Mouse (Mus musculus) thymus, postnatal 36 days (tissue): ENCODE measurements around the gene Zmym6.
"Not testable (repeated sequence)": the region's sequence is repeated elsewhere in the genome, so short reads cannot be mapped to it uniquely, and the experiment has no call there.

Experiments
- DNase-seq, 2 experiments: peaks; one replicate each; pipeline ENCODE4 v3.0.0; 2022; ENCODE audit warnings: mixed read lengths in 2 of 2

Gene Zmym6

DNA sequence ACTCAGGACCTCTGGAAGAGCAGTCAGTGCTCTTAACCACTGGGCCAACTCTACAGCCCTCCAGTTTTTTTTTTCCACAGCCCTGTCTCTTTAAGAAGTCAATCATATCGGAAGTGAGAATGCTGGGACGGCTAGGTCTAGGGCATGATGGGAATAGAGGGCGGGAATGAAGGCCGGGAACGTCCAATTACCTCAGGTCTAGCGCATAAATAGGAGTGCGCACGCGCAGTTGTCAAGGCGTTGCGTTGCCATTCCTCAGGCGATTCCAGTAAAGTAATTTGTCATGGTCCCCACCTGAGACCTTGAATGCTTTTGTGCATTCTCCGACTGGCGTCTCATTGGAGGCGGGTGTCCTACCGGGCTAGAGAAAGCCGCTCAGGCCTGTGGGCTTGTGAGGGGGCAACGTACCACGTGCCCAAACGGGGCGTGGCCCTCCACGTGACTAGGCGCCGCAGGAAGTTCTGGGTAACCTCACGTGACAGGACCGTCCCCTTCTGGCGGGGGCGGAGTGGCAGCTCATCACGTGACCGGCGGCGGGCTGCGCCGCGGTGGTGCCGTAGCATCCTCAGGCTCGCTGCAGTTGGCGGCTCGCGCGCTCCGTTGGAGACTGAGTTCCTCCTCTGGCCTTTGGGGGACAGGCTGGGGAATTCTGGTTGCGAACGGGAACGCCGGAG is at the start of gene Zmym6:
TSS of gene Zmym6 (plus strand) at position 509 of the 674 bp plus-strand sequence.
- DNase-seq, result peak; percentile 91 to 95

DNA sequence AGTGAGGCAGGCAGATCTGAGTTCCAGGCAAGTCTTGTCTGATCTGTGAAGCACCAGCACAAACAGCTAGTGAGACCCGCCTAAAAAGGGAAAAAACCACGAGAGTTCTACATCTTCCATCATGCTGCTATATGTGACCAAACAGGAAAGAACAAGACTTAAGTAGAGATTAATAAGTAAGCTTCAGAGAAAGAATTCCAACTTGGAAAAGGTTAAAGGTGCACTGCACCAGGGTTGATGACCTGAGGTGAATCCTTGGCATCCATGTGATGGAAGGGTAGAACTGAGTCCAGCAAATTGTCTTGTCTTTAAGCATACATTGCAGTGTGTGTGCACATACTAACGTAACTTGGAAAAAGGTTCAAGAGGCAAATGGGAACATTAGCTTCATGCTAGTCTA is 40.0 kb upstream of the Zmym6 start:
- no peak for DNase-seq

DNA sequence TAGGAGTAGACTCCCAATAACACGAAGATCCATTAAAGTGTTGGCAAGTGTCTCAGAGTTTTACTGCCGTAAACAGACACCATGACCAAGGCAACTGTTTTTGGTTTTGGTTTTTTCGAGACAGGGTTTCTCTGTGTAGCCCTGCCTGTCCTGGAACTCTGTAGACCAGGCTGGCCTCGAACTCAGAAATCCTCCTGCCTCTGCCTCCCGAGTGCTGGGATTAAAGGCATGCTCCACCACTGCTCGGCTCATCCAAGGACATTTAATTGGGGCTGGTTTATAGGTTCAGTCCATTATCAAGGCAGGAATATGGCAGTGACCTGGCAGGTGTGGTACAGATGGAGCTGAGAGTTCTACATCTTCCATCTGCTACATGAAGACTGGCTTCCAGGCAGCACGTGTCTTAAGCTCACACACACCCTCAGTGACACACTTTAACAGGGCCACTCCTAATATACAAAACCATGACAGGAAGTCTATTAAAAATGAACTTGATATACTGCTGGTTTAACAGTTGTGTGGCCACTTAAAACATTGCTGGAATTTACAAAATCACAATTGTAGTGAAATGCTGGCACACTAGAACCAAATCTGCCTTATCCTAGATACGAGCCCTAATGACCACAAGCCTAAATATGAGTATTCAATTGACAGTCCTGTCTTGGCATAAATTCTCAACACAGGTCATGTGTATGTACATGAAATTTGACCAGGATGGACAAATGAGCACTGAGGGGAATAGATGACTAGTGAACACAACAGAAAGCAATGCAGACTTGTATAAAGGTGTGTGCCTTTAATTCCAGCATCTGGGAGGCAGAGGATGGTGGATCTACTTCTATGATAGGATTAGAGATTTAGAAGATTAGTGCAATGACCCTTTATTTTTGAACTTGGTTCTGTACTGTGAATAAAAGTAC is 39.0 kb upstream of the Zmym6 start:
- no peak for DNase-seq

DNA sequence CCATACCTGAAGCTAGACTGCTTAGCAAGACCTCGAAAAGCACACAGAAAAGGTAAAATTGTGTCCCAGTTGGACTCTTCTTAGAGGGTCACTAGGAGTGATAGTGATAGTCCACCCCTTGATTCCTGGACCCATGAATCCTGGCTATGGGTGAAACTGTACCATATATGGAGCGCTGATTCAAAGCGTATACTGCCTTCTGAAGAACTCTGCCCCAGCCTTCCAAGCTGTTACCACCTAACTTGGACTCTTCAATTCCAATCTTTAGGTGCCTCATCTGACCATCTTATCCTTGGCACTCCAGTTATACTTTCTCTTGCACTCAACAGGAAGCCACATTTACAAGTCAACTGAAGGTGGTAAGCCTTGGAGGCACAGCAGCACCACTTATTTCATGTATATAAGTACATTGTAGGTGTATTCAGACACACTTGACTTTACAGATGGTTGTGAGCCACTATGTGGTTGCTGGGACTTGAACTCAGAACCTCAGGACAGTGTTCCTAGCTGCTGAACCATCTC is 38.3 kb upstream of the Zmym6 start:
- DNase-seq, result no peak

DNA sequence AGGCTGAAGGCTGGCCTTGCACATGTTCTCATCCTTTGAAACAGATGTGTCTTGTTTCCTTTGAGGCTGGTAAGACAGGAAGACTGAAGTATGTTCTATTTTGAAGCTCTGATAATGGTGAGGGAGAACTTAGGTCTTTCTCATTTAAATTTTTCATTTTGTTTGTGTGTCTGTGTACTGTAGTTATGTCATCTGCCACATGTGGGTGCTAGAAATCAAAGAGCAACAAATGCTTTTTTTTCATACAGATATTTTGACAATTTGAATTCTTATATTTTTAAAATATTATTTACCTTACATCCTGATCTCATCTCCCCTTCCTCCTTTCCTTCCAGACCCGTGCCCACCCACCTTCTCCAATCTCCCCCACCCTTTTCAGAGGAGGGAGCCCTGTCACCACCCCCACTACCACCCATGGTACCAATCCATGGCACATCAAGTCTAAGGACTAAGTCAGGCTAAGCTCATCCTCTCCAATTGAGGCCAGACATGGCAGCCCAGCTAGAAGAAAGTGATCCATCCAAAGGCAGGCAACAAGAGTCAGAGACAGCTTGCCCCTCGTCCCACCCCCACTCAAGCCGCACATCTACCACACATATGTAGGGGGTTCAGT is 37.2 kb upstream of the Zmym6 start:
- no peak for DNase-seq

DNA sequence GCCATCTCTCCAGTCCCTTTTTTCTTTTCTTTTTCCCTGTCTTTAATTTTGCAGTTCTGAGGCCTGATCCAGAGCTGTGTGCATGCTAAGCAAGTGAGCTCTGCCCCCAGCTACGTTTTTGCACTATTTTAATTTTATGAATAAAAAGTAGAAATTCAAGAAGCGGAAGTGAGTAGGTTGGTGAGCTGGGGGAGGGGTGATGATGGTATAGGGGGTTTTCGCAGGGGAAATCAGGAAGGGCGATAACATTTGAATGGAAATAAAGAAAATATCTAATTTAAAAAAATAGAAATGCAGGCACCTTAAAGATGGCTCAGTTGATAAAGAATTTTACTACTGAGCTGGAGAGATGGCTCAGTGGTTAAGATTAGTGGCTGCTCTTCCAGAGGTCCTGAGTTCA is 33.6 kb upstream of the Zmym6 start:
- DNase-seq, result no peak

DNA sequence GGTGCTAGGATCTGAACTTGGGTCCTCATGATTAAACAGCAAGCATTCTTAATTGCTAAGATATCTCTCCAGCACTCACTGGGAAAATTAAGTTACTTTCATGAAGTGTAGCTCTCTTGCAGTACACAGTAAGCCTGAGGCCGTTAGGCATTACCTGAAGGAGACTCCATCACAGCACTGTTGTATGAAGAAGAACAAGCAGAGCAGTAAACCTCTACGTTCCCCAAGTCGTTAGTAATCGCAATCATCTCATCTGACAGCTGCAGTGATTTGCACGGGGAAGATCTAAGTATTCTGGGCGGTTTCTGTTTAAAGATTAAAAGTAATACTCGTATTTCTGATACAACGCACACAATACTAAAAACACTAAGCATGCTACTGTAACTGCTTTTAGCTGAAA is 26.1 kb upstream of the Zmym6 start:
- DNase-seq, result no peak

DNA sequence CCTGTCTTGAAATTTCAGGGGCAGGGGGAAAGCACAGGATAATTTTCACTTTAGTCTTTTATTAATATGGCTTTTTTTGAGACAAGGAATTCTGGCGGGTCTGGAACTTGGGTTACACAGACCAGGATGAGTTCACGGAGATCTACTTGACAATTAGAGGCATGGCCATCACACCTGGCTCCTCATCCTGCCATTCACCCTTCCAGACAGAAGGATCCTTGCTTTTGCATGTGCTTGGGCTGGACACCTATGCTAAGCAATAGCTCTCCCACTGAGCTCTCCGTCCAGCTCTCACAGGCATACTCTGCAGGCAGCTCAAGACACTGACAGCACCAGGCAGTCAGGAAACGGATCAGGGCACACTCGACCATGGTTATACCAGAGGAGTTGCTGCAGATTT is 24.1 kb upstream of the Zmym6 start:
- no peak for DNase-seq

DNA sequence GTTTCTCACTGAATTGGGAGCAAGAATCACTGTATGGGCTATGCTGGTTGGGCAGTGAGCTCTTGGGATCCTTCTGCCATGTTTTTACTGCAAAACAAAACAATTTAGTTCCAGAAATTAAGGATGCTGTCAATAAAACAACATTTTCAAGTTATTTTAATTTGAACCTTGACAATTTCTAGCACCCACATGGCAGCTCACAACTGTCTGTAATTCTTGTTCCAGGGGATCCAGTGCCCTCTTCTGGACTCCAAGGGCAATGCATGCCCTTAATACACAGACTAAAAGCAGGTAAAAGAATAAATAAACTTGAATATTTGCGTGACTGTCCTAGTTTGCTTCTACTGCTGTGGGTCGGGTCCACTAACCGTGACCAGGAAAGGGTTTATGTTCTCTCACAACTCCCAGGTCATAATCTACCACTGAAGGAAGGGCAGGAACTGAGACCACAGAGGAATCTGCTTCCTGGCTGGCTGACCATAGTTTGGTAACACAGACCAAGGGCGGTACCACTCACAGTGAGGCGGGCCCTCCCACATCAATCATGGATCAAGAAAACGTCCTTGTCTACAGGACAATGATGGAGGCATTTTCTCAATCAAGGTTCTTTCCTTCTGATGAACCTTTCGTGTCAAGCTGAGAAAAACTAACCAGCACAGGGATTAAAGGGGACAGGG is 22.5 kb upstream of the Zmym6 start:
- DNase-seq, result no peak

DNA sequence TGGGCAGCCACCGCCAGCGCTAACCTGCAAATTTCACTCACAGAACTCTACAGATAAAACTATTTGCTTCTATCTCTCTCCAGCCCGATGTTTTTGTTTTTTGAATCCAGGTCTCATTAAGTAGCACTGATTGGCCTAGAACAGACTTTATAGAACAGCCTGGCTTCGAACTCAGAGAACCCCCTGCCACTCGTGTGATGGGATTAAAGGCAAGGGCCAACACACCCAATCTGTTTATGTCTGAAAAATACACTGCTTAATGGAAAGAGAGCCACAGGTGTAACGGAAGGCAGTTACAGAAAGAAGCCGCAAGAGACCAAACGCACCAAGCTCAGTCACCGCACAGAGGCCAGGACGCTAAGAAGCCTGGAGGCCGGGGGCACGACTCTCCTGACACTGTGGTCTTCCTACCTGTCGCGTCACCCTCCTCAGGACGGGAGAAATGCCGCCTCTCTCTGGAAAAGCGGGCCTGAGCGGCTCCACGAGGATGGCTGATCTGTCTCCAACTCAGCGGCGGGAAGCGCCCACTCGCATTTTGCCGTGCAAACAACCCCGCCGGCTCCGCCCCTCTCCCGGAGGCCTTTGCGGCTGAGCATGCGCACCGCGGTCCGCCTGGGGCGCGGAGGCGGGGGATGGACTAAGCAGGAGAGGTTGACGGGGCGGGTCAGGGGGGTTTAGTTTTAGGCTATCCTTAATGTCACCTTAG is 16.4 kb upstream of the Zmym6 start, which contains the start of gene Zmym1:
TSS of gene Zmym1 (minus strand) at position 568 of the 706 bp plus-strand sequence.
- DNase-seq, result peak; percentile 93 to 94

DNA sequence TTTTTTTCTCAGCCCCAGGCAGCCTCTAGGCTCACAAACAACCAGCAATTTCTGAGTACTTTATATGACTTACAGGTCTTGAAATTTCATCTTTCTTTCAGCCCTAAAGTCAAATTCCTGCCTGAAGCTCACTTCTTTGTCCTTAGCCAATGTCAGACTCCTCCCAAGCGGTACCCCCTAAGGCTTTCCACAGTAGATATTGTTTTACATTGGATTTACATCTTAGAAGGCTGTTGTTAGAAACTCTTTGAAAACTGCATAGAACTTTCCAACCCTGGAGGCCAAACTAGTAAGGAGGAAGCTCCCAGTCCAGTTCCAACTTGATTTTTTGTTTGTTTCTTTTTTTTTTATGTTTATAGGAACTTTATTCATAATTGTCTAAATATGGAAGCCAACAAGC is 13.1 kb upstream of the Zmym6 start:
- DNase-seq, result no peak

DNA sequence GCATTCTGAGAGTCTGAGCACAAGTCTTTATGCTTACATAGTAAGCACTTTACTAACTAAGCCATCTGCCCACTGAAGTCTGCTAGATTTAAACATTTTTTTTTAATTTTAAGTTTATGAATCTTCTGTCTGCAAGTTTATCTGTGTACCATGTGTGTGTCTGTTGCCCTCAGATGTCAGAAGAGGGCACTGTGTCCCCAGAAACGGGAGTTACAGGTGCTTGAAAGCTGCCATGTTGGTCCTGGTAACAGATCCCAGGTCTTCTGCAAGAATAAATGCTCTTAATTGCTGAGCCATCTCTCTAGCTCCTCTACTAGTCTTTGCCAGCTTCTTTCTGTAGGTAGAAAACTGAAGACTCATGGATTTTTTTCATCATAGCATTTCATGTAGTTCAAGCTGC is 2.3 kb upstream of the Zmym6 start:
- DNase-seq, result no peak

DNA sequence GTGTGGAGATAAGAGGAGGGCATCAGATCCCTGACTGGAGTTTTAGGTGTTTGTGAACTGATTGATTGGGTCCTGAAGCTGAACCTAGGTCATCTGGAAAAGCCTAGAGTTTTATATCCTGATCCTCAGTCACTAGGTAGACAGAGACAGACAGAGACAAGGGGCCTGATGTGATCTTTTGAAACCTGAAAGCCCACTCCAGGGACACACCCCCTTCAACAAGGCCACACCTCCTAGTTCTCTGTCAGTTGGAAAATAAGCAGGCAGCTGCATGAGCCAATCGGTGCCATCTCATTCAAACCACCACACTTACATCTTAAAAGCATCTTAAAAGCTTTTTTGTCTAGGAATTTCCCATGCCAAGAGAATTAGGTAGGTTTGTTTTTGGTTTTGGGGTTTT is 3.6 kb downstream of the Zmym6 start:
- DNase-seq, result no peak

DNA sequence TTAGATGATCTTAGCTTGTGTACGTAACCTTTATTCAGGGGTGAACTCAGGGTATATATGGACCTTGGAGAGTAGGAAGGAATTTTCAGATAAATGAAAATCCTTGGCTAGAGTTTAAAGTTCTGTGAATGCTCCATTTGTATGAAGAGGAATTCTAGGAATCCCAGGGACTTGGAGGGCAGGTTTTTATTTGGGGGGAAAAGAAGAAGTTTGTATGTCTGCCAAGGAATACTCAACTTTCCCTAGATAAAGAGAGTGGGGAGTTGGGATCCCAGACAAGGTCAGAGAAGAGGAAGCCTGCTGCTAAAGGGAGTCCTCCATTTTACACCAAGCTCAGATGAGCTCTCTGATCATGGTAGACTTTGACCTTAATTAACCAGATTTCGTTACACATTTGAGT is 5.9 kb downstream of the Zmym6 start:
- DNase-seq, result no peak

DNA sequence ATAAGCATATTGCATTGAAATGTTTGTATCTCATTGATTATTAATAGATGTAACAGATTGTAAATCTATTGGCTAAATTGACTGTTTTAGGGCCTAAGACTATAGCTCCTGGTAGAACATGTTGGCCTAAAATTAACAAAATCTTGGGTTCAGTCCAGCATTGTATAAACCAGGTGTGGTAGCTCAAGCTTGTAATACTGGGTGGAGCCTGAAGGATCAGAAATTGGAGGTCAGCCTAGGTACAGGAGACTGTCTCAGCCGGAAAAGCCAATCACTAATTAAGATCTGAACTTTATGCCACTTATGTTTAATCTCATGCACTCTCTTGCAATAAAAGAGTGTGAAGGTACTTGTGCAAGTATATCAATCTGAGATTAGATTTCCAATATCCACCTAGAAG is 8.6 kb downstream of the Zmym6 start:
- DNase-seq, result no peak

DNA sequence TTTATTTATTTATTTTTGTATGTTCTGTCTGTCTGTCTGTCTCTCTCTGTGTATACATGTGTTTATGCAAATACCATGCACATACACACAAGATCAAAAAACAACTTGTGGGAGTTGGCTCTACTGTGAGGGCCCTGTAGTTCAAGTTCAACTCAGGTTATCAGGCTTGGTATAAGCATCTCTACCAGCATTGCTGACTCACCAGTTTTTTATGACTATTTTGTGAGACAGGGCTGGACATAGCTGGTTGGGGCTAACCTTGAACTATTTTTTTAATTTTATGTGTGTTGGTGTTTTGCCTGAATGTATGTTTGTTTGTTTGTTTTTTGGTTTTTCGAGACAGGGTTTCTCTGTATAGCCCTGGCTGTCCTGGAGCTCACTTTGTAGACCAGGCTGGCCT is 14.0 kb downstream of the Zmym6 start:
- no peak for DNase-seq

DNA sequence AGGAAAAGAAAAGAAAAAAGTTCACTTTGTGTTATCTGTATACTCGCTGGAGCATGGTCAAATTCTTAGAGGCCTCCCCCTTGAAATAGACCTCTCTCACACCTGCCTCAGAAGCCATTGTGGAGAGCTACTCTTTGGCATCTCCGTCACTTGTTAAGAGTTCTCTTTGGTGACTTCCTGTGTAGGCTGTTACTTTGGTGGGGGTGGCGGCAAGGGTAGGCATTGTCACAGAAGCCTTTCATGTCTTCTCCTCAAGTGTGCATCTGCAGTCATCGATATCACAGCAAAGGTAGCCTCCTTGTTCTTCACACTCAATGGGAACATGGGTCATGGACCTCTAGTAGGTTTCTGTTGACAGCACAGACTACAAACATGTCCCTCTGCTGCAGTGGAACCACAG is 17.9 kb downstream of the Zmym6 start:
- peak; percentile 27 to 44 for DNase-seq

DNA sequence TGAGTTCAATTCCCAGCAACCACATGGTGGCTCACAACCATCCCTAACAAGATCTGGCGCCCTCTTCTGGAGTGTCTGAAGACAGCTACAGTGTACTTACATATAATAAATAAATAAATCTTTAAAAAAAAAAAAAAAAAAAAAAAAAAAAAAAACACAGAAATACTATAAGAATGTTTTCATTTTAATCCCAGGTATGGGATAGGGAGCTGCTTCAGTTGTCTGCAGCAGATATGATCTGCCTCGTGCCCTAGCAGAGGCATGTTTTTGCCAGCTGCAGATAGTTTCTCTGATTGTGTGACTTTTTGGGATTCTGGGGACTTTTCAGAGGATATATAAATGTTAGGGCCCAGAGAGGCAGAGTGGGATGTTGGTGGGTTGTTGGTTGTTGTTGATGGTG is 22.4 kb downstream of the Zmym6 start:
- DNase-seq, result not testable (repeated sequence)

DNA sequence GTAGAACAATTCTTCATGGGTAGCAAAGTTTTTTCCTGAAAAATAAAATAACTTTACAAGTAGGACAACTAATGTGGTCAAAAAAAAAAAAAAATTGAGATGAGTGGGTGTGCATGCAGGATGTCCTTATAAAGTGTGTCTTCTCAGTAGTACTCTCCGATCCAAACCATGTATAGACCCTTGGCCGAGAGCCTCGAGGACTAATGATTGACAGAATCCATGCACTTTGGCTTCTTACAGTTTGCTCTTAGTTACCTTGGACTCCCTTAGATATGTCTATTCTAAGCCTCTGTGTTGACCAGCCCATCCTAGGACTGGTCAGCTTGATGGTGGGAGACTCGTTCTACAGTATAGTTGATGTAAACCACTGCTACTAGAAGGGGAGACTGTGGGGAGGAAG is 30.4 kb downstream of the Zmym6 start:
- no peak for DNase-seq

DNA sequence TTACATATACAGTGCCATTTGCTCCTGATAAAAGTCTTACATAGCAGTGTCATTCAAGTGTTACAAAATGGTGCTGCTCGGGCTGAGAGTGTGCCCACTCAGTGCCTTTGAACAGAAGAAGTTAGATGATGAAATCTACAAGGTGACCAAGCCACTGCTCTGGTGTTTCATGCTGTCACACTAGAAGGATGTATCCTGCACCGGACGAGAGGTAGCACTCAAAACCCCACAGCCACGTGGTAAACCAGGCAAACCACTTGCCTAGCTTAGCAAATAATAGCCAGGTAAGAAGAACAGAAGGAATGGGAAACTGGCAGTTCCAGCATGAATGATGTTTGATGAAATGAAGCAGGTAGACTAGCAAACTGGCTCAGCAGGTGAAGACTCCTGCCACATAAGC is 33.4 kb downstream of the Zmym6 start:
- DNase-seq, result no peak

DNA sequence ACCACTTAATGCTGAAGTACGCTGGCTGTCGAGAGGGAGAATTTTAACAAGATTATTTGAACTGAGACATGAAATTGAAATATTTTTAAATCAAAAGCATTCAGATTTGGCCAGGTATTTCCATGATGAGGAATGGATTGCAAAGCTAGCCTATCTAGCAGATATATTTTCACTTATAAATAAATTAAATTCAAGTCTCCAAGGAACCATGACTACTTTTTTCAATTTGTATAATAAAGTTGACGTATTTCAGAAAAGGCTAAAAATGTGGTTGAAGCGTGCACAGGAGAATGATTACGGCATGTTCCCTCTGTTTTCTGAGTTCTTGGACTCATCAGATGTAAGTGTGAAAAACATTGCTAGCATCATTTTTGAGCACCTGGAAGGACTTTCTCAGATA is 46.2 kb downstream of the Zmym6 start, which contains the start of gene Tmem35b:
TSS of gene Tmem35b (plus strand) at position 301 of the 400 bp plus-strand sequence.
- no peak for DNase-seq

DNA sequence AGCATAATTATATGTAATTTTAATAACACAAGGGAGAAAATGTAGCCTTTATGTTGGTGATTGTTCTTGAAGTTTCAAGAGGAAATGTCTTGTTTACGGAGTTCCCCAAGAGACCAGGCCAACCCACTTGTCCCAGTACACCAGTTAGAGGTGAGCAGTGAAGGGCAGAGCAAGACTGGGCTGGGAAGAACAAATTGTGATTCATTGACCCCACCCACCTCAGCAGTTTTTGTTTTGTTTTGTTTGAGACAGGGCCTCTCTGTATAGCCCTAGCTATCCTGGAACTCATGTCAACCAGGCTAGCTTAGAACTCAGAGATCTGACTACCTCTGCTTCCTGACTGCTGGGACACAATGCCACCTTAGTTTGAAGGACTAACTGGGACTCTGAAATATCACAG is 47.1 kb downstream of the Zmym6 start:
- no peak for DNase-seq
